ENCODE assay signal across 9 mouse cellular contexts in the genomic region with DNA sequence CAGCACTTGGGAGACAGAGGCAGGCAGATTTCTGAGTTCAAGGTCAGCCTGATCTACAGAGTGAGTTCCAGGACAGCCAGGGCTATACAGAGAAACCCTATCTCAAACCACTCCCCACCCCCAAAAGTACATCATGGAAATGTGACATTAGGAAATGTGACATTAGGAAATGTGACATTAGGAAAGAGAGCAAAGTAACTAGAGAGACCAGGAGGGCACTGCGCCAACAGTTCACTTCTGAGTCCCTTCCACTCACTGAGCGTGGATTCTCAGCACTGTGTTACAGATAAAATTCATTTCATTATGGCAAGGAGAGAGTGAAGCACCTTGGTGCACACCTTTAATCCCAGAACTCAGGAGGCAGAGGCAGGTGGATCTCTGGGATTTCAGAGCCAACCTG. TPM values are rescaled to one million over a fixed set of nuclear protein-coding genes. Genes with fewer than 3 reads are reported as not detected.
DNase-seq lines count a peak whose midpoint lies in the region; ATAC-seq and TF ChIP-seq lines count a peak whose summit lies in the region.
"Had no signal": no experiment of that assay in that cellular context is flagged by ENCODE, and none has a peak within 500 bp of the region (broad histone marks: within the 10 kb centered on the region; RNA-seq: fewer than 3 reads in every experiment).

No protein-coding gene starts in this region.

- no peak for ATAC-seq in heart, embryonic 12.5 days (ENCODE audit: insufficient number of reproducible peaks, low FRiP score)
- no peak for ATAC-seq in liver, embryonic 15.5 days (ENCODE audit: insufficient read depth)
- no peak for ATAC-seq in liver, embryonic 11.5 days (replicated peaks; ENCODE audit: low FRiP score)

- peaks cover 66% of the 10 kb centered on the region for H3K36me3 ChIP-seq in heart, embryonic 12.5 days
- H3K36me3 ChIP-seq in liver, embryonic 15.5 days (replicated peaks): peaks cover 84% of the 10 kb centered on the region
- H3K36me3 ChIP-seq in liver, embryonic 11.5 days (ENCODE audit: control insufficient read depth, insufficient read depth, low read length): peaks cover 53% of the 10 kb centered on the region

- no peak overlapping the region for H3K4me2 ChIP-seq in heart, embryonic 12.5 days
- peak overlapping the region; percentile 5 for H3K4me2 ChIP-seq in liver, embryonic 15.5 days
- H3K4me2 ChIP-seq in liver, embryonic 11.5 days: no peak overlapping the region
- H3K4me2 ChIP-seq: limb, embryonic 12.5 days had no signal

- no peaks in the 10 kb centered on the region for H3K27me3 ChIP-seq in heart, embryonic 12.5 days (replicated peaks)
- H3K27me3 ChIP-seq in liver, embryonic 15.5 days: no peaks in the 10 kb centered on the region
- H3K27me3 ChIP-seq in liver, embryonic 11.5 days (replicated peaks; ENCODE audit: control insufficient read depth, insufficient read depth, low read length): no peaks in the 10 kb centered on the region
- H3K27me3 ChIP-seq: limb, embryonic 12.5 days had no signal

- 88% methylated on average over 2 of the region's 2 CpGs for WGBS in heart, embryonic 12.5 days
- WGBS in liver, embryonic 15.5 days (ENCODE audit: insufficient replicate concordance): 82% methylated on average over 2 of the region's 2 CpGs
- 96% methylated on average over 2 of the region's 2 CpGs for WGBS in liver, embryonic 11.5 days
- 58% methylated on average over 2 of the region's 2 CpGs for WGBS in bone marrow, adult 2 months

- H3K4me3 ChIP-seq in heart, embryonic 12.5 days: no peak overlapping the region
- no peak overlapping the region for H3K4me3 ChIP-seq in liver, embryonic 15.5 days (replicated peaks)
- no peak overlapping the region for H3K4me3 ChIP-seq in liver, embryonic 11.5 days (ENCODE audit: low read depth, low read length)
- no peak overlapping the region for H3K4me3 ChIP-seq in bone marrow, adult 2 months (replicated peaks; ENCODE audit: control insufficient read depth, low read depth, low read length)
- H3K4me3 ChIP-seq: limb, embryonic 12.5 days had no signal

- no peak for TF ChIP-seq CTCF in bone marrow, adult 2 months (IDR thresholded peaks at IDR 0.05; ENCODE audit: control insufficient read depth, insufficient read depth, low read length)

- TF ChIP-seq POLR2A in bone marrow, adult 2 months (IDR thresholded peaks at IDR 0.05; ENCODE audit: borderline replicate concordance, control insufficient read depth, low read depth, low read length): no peak

- peaks cover 78% of the 10 kb centered on the region for H3K4me1 ChIP-seq in heart, embryonic 12.5 days (replicated peaks)
- peaks cover 68% of the 10 kb centered on the region for H3K4me1 ChIP-seq in liver, embryonic 15.5 days (replicated peaks)
- peaks cover 29% of the 10 kb centered on the region for H3K4me1 ChIP-seq in liver, embryonic 11.5 days (replicated peaks; ENCODE audit: control insufficient read depth, insufficient read depth, low read length)
- peaks cover 2% of the 10 kb centered on the region for H3K4me1 ChIP-seq in bone marrow, adult 2 months (ENCODE audit: control insufficient read depth, insufficient read depth, low read length)

- 0 out of 2 replicates have a peak overlapping the region, but pooled peaks have one; percentile 90 for H3K27ac ChIP-seq in heart, embryonic 12.5 days (ENCODE audit: poor library complexity, severe bottlenecking)
- peak overlapping the region; percentile 38; the same call in 1 of the 2 replicates for H3K27ac ChIP-seq in liver, embryonic 15.5 days (replicated peaks)
- no peak overlapping the region for H3K27ac ChIP-seq in liver, embryonic 11.5 days (ENCODE audit: low read depth, low read length)
- H3K27ac ChIP-seq in bone marrow, adult 2 months (ENCODE audit: control insufficient read depth, insufficient read depth, low read depth, low read length, poor library complexity): peak overlapping the region; percentile 35; the same call in 1 of the 2 replicates
- H3K27ac ChIP-seq: macrophage had no signal

- no peak overlapping the region for H3K9ac ChIP-seq in heart, embryonic 12.5 days
- no peak overlapping the region for H3K9ac ChIP-seq in liver, embryonic 15.5 days
- no peak overlapping the region for H3K9ac ChIP-seq in liver, embryonic 11.5 days (ENCODE audit: low read depth, low read length)

- H3K9me3 ChIP-seq in heart, embryonic 12.5 days (replicated peaks): no peaks in the 10 kb centered on the region
- no peaks in the 10 kb centered on the region for H3K9me3 ChIP-seq in liver, embryonic 15.5 days (replicated peaks)
- no peaks in the 10 kb centered on the region for H3K9me3 ChIP-seq in liver, embryonic 11.5 days (ENCODE audit: control insufficient read depth, low read length)
- H3K9me3 ChIP-seq: limb, embryonic 12.5 days had no signal

- no peak for DNase-seq in heart, adult 18-20 months
- DNase-seq in liver, embryonic 11.5 days (ENCODE audit: low spot score): no peak
- peak; percentile 29 for DNase-seq in 416B (ENCODE audit: low read depth)
- no peak for DNase-seq in ovary, postnatal 36 days (ENCODE audit: low spot score)

RNA-seq across cellular contexts. Expression of a gene that starts 5.1 kb away (rescaled TPM):
- 101 and 112 TPM in 2 replicates for polyA plus RNA-seq in heart, embryonic 12.5 days (2016; fragmentation: Nextera tagmentation; extraction: Ambion mirVana)
- total RNA-seq in heart, adult 18-20 months (2021): 10 to 100 TPM; 34.9 to 36.5 TPM
- 86.2 and 92.9 TPM in 2 replicates for polyA plus RNA-seq in liver, embryonic 15.5 days (2015; fragmentation: Nextera tagmentation; extraction: Ambion mirVana)
- 200 and 201 TPM in 2 replicates for polyA plus RNA-seq in liver, embryonic 11.5 days (2014; fragmentation: Nextera tagmentation; extraction: Ambion mirVana)
- polyA plus RNA-seq in bone marrow, adult 2 months (2011; ENCODE audit: insufficient read depth, insufficient read length, low replicate concordance, missing spikeins): 36.2 and 51.6 TPM in 2 replicates

RNA-seq across cellular contexts. Expression of a gene that starts 9.7 kb away (rescaled TPM):
- 80.0 and 87.6 TPM in 2 replicates for polyA plus RNA-seq in heart, embryonic 12.5 days (2016; fragmentation: Nextera tagmentation; extraction: Ambion mirVana)
- total RNA-seq in heart, adult 18-20 months (2021): 100 to 1,000 TPM; 297 to 354 TPM
- 62.7 and 69.9 TPM in 2 replicates for polyA plus RNA-seq in liver, embryonic 15.5 days (2015; fragmentation: Nextera tagmentation; extraction: Ambion mirVana)
- polyA plus RNA-seq in liver, embryonic 11.5 days (2014; fragmentation: Nextera tagmentation; extraction: Ambion mirVana): 70.9 and 72.7 TPM in 2 replicates
- polyA plus RNA-seq in bone marrow, adult 2 months (2011; ENCODE audit: insufficient read depth, insufficient read length, low replicate concordance, missing spikeins): 35.1 and 81.6 TPM in 2 replicates

RNA-seq across cellular contexts. Expression of a gene that starts 21.0 kb away (rescaled TPM):
- polyA plus RNA-seq in heart, embryonic 12.5 days (2016; fragmentation: Nextera tagmentation; extraction: Ambion mirVana): 20.4 and 24.1 TPM in 2 replicates
- total RNA-seq in heart, adult 18-20 months (2021): 1 to 10 TPM; 3.9 to 5.0 TPM
- 0.05 and 0.12 TPM in 2 replicates for polyA plus RNA-seq in liver, embryonic 15.5 days (2015; fragmentation: Nextera tagmentation; extraction: Ambion mirVana)
- 0.93 and 1.1 TPM in 2 replicates for polyA plus RNA-seq in liver, embryonic 11.5 days (2014; fragmentation: Nextera tagmentation; extraction: Ambion mirVana)
- 0.50 and 0.92 TPM in 2 replicates for polyA plus RNA-seq in bone marrow, adult 2 months (2011; ENCODE audit: insufficient read depth, insufficient read length, low replicate concordance, missing spikeins)
- polyA plus RNA-seq: macrophage had no signal

RNA-seq across cellular contexts. Expression of a gene that starts 58.6 kb away (rescaled TPM):
- 4.0 and 4.5 TPM in 2 replicates for polyA plus RNA-seq in heart, embryonic 12.5 days (2016; fragmentation: Nextera tagmentation; extraction: Ambion mirVana)
- total RNA-seq in heart, adult 18-20 months (2021): 10 to 100 TPM; 22.7 to 29.1 TPM
- 1.9 and 2.4 TPM in 2 replicates for polyA plus RNA-seq in liver, embryonic 15.5 days (2015; fragmentation: Nextera tagmentation; extraction: Ambion mirVana)
- 0.32 and 0.51 TPM in 2 replicates for polyA plus RNA-seq in liver, embryonic 11.5 days (2014; fragmentation: Nextera tagmentation; extraction: Ambion mirVana)
- 71.5 and 171 TPM in 2 replicates for polyA plus RNA-seq in bone marrow, adult 2 months (2011; ENCODE audit: insufficient read depth, insufficient read length, low replicate concordance, missing spikeins)

Comparison
In these comparisons a context has a peak if more than half of its experiments do, and no peak if none do; other contexts are left out.
1. RNA of a gene that starts 21.0 kb away (polyA plus RNA-seq): 20.4 to 24.1 TPM in heart, embryonic 12.5 days; 0.93 to 1.1 TPM in liver, embryonic 11.5 days, 0.50 to 0.92 TPM in bone marrow, adult 2 months and 0.05 to 0.12 TPM in liver, embryonic 15.5 days; every median in the first group is over 10 times any median in the second.